In genomic region chr4:137231494-137232470, GRCm38 (mm10) we compare ENCODE assay signal across 8 mouse cellular contexts. TPM values are rescaled to one million over a fixed set of nuclear protein-coding genes. Genes with fewer than 3 reads are reported as not detected.
A peak's percentile ranks its signal among the peaks of the same experiment; 100 is the strongest.
DNase-seq lines count a peak whose midpoint lies in the region; ATAC-seq and TF ChIP-seq lines count a peak whose summit lies in the region.

No protein-coding gene starts in this region.

- ATAC-seq in heart, embryonic 16.5 days (replicated peaks; ENCODE audit: extremely low read depth, insufficient read depth, low FRiP score): peak; percentile 33; the same call in 1 of the 2 replicates

- 53% methylated on average over 16 of the region's 16 CpGs for WGBS in heart, embryonic 16.5 days
- 41% methylated on average over 16 of the region's 16 CpGs for WGBS in lung, adult 2 months

- TF ChIP-seq CTCF in lung, adult 2 months (IDR thresholded peaks at IDR 0.05; ENCODE audit: insufficient read depth, low read length): no peak

- no peaks in the 10 kb centered on the region for H3K9me3 ChIP-seq in heart, embryonic 16.5 days (replicated peaks; ENCODE audit: control insufficient read depth, low read length)

- H3K4me2 ChIP-seq in heart, embryonic 16.5 days (ENCODE audit: low read depth, low read length): 0 out of 2 replicates have a peak overlapping the region, but pooled peaks have one; percentile 12

- H3K27me3 ChIP-seq in heart, embryonic 16.5 days (ENCODE audit: control insufficient read depth, insufficient read depth, low read length): no peaks in the 10 kb centered on the region

- H3K4me3 ChIP-seq in heart, embryonic 16.5 days (ENCODE audit: low read length): no peak overlapping the region
- no peak overlapping the region for H3K4me3 ChIP-seq in lung, adult 2 months (replicated peaks; ENCODE audit: extremely low read depth, low read depth, low read length)

- H3K27ac ChIP-seq in heart, embryonic 16.5 days (ENCODE audit: low read length): peak overlapping the region; percentile 18; the same call in 1 of the 2 replicates

- H3K9ac ChIP-seq in heart, embryonic 16.5 days (ENCODE audit: low read length): no peak overlapping the region

- peak; percentile 47 for DNase-seq in layer of hippocampus, postnatal 14 days (ENCODE audit: low spot score in 2 of 2)
- DNase-seq in layer of hippocampus, postnatal 36 days: no peak
- DNase-seq in cerebellum, adult 11 months: peak; percentile 63
- peak; percentile 84 for DNase-seq in lung, adult 2 months
- DNase-seq in T-cell, adult 2 months (ENCODE audit: low spot score): no peak
- DNase-seq in layer of hippocampus, adult 18-20 months (ENCODE audit: low spot score in 2 of 2): no peak
- no peak for DNase-seq in retina, postnatal 1 day

- H3K36me3 ChIP-seq in heart, embryonic 16.5 days (ENCODE audit: control insufficient read depth, insufficient read depth): no peaks in the 10 kb centered on the region

- H3K4me1 ChIP-seq in heart, embryonic 16.5 days (ENCODE audit: control insufficient read depth, insufficient read depth, low read length): 0 out of 2 replicates have a peak, but pooled peaks cover 4% of the 10 kb centered on the region
- peaks cover 4% of the 10 kb centered on the region; the same call in 1 of the 2 replicates for H3K4me1 ChIP-seq in lung, adult 2 months (ENCODE audit: control insufficient read depth, insufficient read depth, low read length)

- TF ChIP-seq POLR2A in lung, adult 2 months (IDR thresholded peaks at IDR 0.05; ENCODE audit: borderline replicate concordance, extremely low read depth, low read depth, low read length): no peak

RNA-seq across cellular contexts. Expression of gene Wnt4, which starts 45.5 kb away (rescaled TPM):
- total RNA-seq in layer of hippocampus, postnatal 14 days (2021): 10 to 100 TPM; 10.0 to 11.3 TPM
- total RNA-seq in layer of hippocampus, postnatal 36 days (2021): 1 to 10 TPM; 6.2 to 6.9 TPM
- polyA plus RNA-seq in heart, embryonic 16.5 days (2015; fragmentation: Nextera tagmentation; extraction: Ambion mirVana): 0.65 and 0.71 TPM in 2 replicates
- 6.1 and 11.7 TPM in 2 replicates for polyA plus RNA-seq in lung, adult 2 months (2012; rRNA removed)
- total RNA-seq in layer of hippocampus, adult 18-20 months (2021): 1 to 10 TPM; 5.6 to 7.2 TPM

Comparison
In these comparisons a context has a peak if more than half of its experiments do, and no peak if none do; other contexts are left out.
1. DNase-seq: peak in layer of hippocampus, postnatal 14 days (2 of 2), cerebellum, adult 11 months (single experiment) and lung, adult 2 months (single experiment); none in layer of hippocampus, postnatal 36 days (0 of 2), T-cell, adult 2 months (single experiment), layer of hippocampus, adult 18-20 months (0 of 2) and retina, postnatal 1 day (single experiment).